Mouse (Mus musculus): ENCODE measurements around the gene Plch2. TPM values are rescaled to one million over a fixed set of nuclear protein-coding genes. Genes with fewer than 3 reads are reported as not detected.

Gene Plch2
- polyA plus RNA-seq, 1 experiment: not detected

DNA sequence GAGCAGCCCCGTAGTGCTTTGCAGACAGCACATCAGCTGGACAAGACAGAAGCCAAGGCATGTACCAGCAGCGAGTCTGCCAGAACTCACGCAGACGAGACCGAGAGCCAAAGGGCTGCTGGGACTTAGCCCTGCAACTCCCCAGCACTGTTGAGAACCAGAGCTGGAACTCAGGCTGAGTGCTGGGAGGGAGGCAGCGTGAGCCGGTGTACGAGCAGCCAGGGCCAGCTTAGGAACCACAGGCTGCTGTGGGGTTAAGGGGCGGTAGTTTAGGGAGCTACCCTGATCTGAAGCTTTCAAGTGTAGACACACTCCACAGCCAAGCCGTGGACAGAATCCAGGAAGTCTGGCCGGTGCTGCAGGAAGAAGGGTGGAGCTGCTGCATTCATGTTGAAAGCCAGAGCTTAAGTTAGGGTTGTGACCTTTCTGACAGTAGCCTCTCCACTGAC lies 82.4 kb downstream of the Plch2 start:
- Histone ChIP-seq H3K9me3 (ENCODE audit: control insufficient read depth, low read length) (no peaks in the 10 kb centered on the region), H3K4me3 (replicated peaks) (no peak overlapping the region), H3K36me3 (ENCODE audit: control insufficient read depth) (peaks cover 100% of the 10 kb centered on the region), H3K27me3 (ENCODE audit: control insufficient read depth) (no peaks in the 10 kb centered on the region), H3K4me1 (ENCODE audit: control insufficient read depth) (no peaks in the 10 kb centered on the region)
- no peak for TF ChIP-seq TAL1 (IDR thresholded peaks at IDR 0.05; ENCODE audit: low read length)
- no peak for TF ChIP-seq GATA1 (IDR thresholded peaks at IDR 0.05; ENCODE audit: low read length)

- H3K27me3 ChIP-seq (ENCODE audit: control insufficient read depth): no peaks in the 10 kb centered on the region
- peaks cover 6% of the 10 kb centered on the region for H3K4me1 ChIP-seq (ENCODE audit: control insufficient read depth)
- no peak overlapping the region for H3K4me3 ChIP-seq (replicated peaks)
- no peak for TF ChIP-seq GATA1 (IDR thresholded peaks at IDR 0.05; ENCODE audit: low read length)
- no peak for TF ChIP-seq TAL1 (IDR thresholded peaks at IDR 0.05; ENCODE audit: low read length)
- no peaks in the 10 kb centered on the region for H3K9me3 ChIP-seq (ENCODE audit: control insufficient read depth, low read length)
- peaks cover 99% of the 10 kb centered on the region for H3K36me3 ChIP-seq (ENCODE audit: control insufficient read depth)
These were observed 84.0 kb downstream of the Plch2 start for GRCm38 (mm10) chr4:154972546-154972945.

DNA sequence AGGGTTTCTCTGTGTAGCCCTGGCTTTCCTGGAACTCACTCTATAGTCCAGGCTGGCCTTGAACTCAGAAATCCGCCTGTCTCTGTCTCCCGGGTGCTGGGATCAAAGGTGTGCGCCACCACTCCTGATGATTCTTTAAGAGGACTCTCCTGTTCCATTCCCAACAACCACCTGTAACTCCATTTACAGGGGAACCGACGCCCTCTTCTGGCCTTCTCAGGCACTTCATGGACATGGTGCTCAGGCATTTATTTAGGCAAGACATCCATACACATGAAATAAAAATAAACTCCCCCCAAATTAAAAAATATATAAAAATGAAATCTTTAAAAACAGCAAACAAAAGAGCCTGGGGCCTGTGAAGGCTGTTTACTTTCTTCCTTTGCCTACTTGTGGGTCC lies 89.4 kb downstream of the Plch2 start:
- Histone ChIP-seq H3K27me3 (ENCODE audit: control insufficient read depth) (peaks cover 17% of the 10 kb centered on the region), H3K4me3 (replicated peaks) (no peak overlapping the region), H3K36me3 (ENCODE audit: control insufficient read depth) (peaks cover 70% of the 10 kb centered on the region), H3K4me1 (ENCODE audit: control insufficient read depth) (peaks cover 48% of the 10 kb centered on the region), H3K9me3 (ENCODE audit: control insufficient read depth, low read length) (peaks cover 2% of the 10 kb centered on the region; the same call in 1 of the 2 replicates)
- TF ChIP-seq TAL1 (IDR thresholded peaks at IDR 0.05; ENCODE audit: low read length) (no peak), GATA1 (IDR thresholded peaks at IDR 0.05; ENCODE audit: low read length) (no peak)

DNA sequence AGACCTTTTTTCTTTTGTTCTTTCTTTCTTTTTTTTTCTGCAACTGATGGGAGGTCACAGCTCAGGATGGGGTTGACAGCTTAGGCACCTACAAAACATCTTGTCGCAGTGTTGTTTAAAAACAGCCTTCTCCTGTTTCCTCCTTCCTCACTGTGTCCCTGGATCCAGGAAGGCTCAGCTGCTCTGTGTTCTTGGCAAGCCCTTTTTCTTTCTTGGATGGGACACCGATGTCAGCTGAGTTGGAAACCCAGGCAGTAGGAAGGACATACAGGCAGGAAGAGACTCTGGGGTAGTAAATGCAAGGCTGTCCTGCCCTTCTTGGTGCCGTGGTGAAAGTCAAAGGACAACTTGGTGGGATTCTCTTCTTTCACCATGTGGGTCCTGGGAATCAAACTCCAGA lies 90.7 kb downstream of the Plch2 start:
- H3K9me3 ChIP-seq (ENCODE audit: control insufficient read depth, low read length): peaks cover 12% of the 10 kb centered on the region; the same call in 1 of the 2 replicates
- TF ChIP-seq GATA1 (IDR thresholded peaks at IDR 0.05; ENCODE audit: low read length): no peak
- no peak for TF ChIP-seq TAL1 (IDR thresholded peaks at IDR 0.05; ENCODE audit: low read length)
- H3K4me3 ChIP-seq (replicated peaks): peak overlapping the region; percentile 98
- peaks cover 30% of the 10 kb centered on the region for H3K27me3 ChIP-seq (ENCODE audit: control insufficient read depth)
- peaks cover 54% of the 10 kb centered on the region for H3K4me1 ChIP-seq (ENCODE audit: control insufficient read depth)
- peaks cover 57% of the 10 kb centered on the region for H3K36me3 ChIP-seq (ENCODE audit: control insufficient read depth)

GRCm38 (mm10) chr4:154964581-154965235 lies 91.9 kb downstream of the Plch2 start:
- peaks cover 55% of the 10 kb centered on the region for H3K4me1 ChIP-seq (ENCODE audit: control insufficient read depth)
- peaks cover 22% of the 10 kb centered on the region for H3K9me3 ChIP-seq (ENCODE audit: control insufficient read depth, low read length)
- TF ChIP-seq TAL1 (IDR thresholded peaks at IDR 0.05; ENCODE audit: low read length) (no peak; the same call in 2 of the 3 replicates), GATA1 (IDR thresholded peaks at IDR 0.05; ENCODE audit: low read length) (peak; percentile 48)
- peaks cover 46% of the 10 kb centered on the region for H3K36me3 ChIP-seq (ENCODE audit: control insufficient read depth)
- peak overlapping the region; percentile 98 for H3K4me3 ChIP-seq (replicated peaks)
- H3K27me3 ChIP-seq (ENCODE audit: control insufficient read depth): peaks cover 42% of the 10 kb centered on the region

- Histone ChIP-seq H3K4me3 (replicated peaks) (peak within 1 kb of the TSS; percentile 98), H3K27me3 (ENCODE audit: control insufficient read depth) (peaks cover 49% of the 10 kb centered on the region), H3K36me3 (ENCODE audit: control insufficient read depth) (peaks cover 39% of the 10 kb centered on the region), H3K9me3 (ENCODE audit: control insufficient read depth, low read length) (peaks cover 22% of the 10 kb centered on the region), H3K4me1 (ENCODE audit: control insufficient read depth) (peaks cover 55% of the 10 kb centered on the region)
- TF ChIP-seq GATA1 (IDR thresholded peaks at IDR 0.05; ENCODE audit: low read length): no peak
- no peak for TF ChIP-seq TAL1 (IDR thresholded peaks at IDR 0.05; ENCODE audit: low read length)
These were observed 92.5 kb downstream of the Plch2 start, which contains the start of gene Pank4 for GRCm38 (mm10) chr4:154963901-154964580. Pank4 (plus strand) TSS chr4:154964123.

GRCm38 (mm10) chr4:154963190-154963836 lies 93.3 kb downstream of the Plch2 start:
- Histone ChIP-seq H3K4me1 (ENCODE audit: control insufficient read depth) (peaks cover 55% of the 10 kb centered on the region), H3K9me3 (ENCODE audit: control insufficient read depth, low read length) (peaks cover 25% of the 10 kb centered on the region), H3K27me3 (ENCODE audit: control insufficient read depth) (peaks cover 56% of the 10 kb centered on the region), H3K4me3 (replicated peaks) (peak overlapping the region; percentile 98), H3K36me3 (ENCODE audit: control insufficient read depth) (peaks cover 33% of the 10 kb centered on the region)
- TF ChIP-seq TAL1 (IDR thresholded peaks at IDR 0.05; ENCODE audit: low read length) (no peak), GATA1 (IDR thresholded peaks at IDR 0.05; ENCODE audit: low read length) (no peak)

- no peak for TF ChIP-seq TAL1 (IDR thresholded peaks at IDR 0.05; ENCODE audit: low read length)
- Histone ChIP-seq H3K9me3 (ENCODE audit: control insufficient read depth, low read length) (peaks cover 25% of the 10 kb centered on the region), H3K4me1 (ENCODE audit: control insufficient read depth) (peaks cover 54% of the 10 kb centered on the region), H3K4me3 (replicated peaks) (no peak overlapping the region), H3K36me3 (ENCODE audit: control insufficient read depth) (peaks cover 27% of the 10 kb centered on the region), H3K27me3 (ENCODE audit: control insufficient read depth) (peaks cover 62% of the 10 kb centered on the region)
These were observed 93.9 kb downstream of the Plch2 start for GRCm38 (mm10) chr4:154962683-154963082.

- Histone ChIP-seq H3K27me3 (ENCODE audit: control insufficient read depth) (peaks cover 70% of the 10 kb centered on the region), H3K4me1 (ENCODE audit: control insufficient read depth) (peaks cover 49% of the 10 kb centered on the region)
These were observed 94.7 kb downstream of the Plch2 start for GRCm38 (mm10) chr4:154961911-154962310.

More at GRCm38 (mm10) chr4:154961911-154962310, 94.7 kb downstream of the Plch2 start:
- no peak overlapping the region for H3K4me3 ChIP-seq (replicated peaks)
- TF ChIP-seq TAL1 (IDR thresholded peaks at IDR 0.05; ENCODE audit: low read length): no peak
- H3K36me3 ChIP-seq (ENCODE audit: control insufficient read depth): peaks cover 19% of the 10 kb centered on the region
- peaks cover 25% of the 10 kb centered on the region for H3K9me3 ChIP-seq (ENCODE audit: control insufficient read depth, low read length)

All from erythroblast, embryonic 14.5 days (primary cell).